Mouse (Mus musculus) lung, adult 2 months (tissue): ENCODE measurements around the gene Fam180a. TPM values are rescaled to one million over a fixed set of nuclear protein-coding genes. Genes with fewer than 3 reads are reported as not detected.
"Not testable (repeated sequence)": the region's sequence is repeated elsewhere in the genome, so short reads cannot be mapped to it uniquely, and the experiment has no call there.

Experiments used
- DNase-seq: peaks from one replicate; pipeline ENCODE4 v3.0.0; 2022
- H3K4me1 ChIP-seq: fragments of 200-500 bp; 2 replicates; pipeline ENCODE4 v1.6.1; 2011; ENCODE audit warnings: low read length; ENCODE audit not compliant: control insufficient read depth, insufficient read depth
- H3K4me3 ChIP-seq: fragments of 200-500 bp; replicated peaks from 2 replicates; pipeline ENCODE3; 2011; ENCODE audit warnings: low read depth, mild to moderate bottlenecking, control low read depth, low read length; ENCODE audit errors: extremely low read depth
- CTCF ChIP-seq: fragments of 200-500 bp; IDR thresholded peaks from 2 replicates; pipeline ENCODE4 v1.5.1; 2011; ENCODE audit warnings: mild to moderate bottlenecking, low read length, control low read depth; ENCODE audit not compliant: insufficient read depth
- POLR2A ChIP-seq: fragments of 200-500 bp; IDR thresholded peaks from 2 replicates; pipeline ENCODE4 v1.6.1; 2011; ENCODE audit warnings: low read depth, mild to moderate bottlenecking, control low read depth, low read length, borderline replicate concordance; ENCODE audit errors: extremely low read depth
- WGBS: fragments of 180-500 bp; shearing (Covaris S2); methylation state at CpG from one replicate; pipeline ENCODE4 v1.1.7; 2018; 5-methylcytosine and 5-hydroxymethylcytosine counted together
- polyA plus RNA-seq: library from polyadenylated mRNA; depleted of rRNA; stranded (reverse); fragments of >200 nt; gene quantifications from 2 replicates; pipeline ENCODE4 v1.2.3, GENCODE M21; 2012; rRNA removed

Gene Fam180a
- polyA plus RNA-seq = 0.59 and 1.5 TPM in 2 replicates

DNA sequence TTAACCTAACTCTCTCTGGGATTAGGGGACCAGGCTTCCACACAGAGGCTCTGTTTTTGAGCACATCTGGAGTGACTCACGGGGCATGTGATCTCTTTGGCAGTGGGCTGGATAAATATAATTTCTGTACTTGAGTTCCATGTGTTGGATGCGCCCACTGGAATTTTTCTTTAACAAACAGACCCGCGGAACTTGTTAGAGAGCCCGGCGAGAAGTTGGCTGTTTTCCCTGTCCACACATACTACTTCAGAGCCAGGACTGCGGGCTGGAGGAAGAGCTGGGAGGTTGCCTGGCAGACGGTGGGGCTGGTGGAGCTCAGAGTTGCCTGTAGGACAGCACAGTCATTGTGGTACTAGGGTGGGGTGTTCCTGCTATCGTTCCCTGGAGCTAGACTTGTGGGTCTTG is at the start of gene Fam180a:
Gene Fam180a (minus strand): TSS at position 31 of the 405 bp plus-strand sequence.
- Histone ChIP-seq H3K4me1 (no peaks in the 10 kb centered on the region; the same call in 1 of the 2 replicates), H3K4me3 (no peak within 1 kb of the TSS)
- WGBS = 44% methylated on average over 9 of the region's 9 CpGs
- DNase-seq = peak; percentile 5
- TF ChIP-seq CTCF = no peak
- no peak for TF ChIP-seq POLR2A

DNA sequence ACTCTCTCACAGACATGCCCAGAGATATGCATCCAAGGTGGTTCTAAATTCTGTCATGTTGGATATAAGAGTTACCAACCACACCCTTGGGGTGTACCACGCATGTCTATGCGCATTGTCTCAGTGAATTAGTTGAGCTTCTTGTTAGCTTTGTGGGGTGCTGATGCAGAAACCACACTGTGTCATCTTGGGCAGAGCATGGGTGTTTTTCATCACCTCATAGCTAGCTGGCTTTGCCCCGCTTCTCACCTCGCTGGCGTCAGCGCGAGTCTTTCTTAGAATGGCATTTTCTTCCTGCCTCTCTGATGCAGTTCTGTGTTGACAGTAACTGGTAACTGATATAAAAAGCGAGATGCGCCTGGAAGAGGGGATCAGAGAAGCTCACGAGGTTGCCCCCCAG is 48.1 kb upstream of the Fam180a start:
- no peak for DNase-seq
- 89% methylated on average over 10 of the region's 10 CpGs for WGBS
- no peak for TF ChIP-seq CTCF
- TF ChIP-seq POLR2A = no peak

DNA sequence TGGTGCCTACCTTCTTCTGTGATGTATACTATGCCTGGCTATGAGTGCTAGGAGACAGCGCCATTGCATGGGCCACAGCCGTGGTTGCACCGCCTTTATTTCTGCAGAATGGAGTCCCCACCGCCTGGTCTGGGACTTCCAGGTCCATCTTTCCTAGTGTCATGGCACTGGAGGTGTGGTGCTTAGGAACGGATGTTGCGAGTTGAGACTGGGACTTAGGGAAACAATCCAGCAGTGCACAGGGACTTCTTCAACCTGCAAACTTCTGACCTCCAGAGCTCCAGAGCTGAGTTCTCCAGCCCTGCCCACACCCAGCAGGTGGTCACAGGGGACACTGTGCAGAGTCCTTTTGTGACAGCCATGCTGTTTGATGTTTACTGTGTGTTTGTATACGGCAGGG is 44.4 kb upstream of the Fam180a start:
- WGBS = 95% methylated on average over 7 of the region's 7 CpGs
- H3K4me3 ChIP-seq = no peak overlapping the region
- DNase-seq = no peak
- H3K4me1 ChIP-seq = no peaks in the 10 kb centered on the region
- TF ChIP-seq CTCF (no peak), POLR2A (no peak)

More for the DNA sequence above, 48.1 kb upstream of the Fam180a start:
- H3K4me1 ChIP-seq = no peaks in the 10 kb centered on the region
- H3K4me3 ChIP-seq = no peak overlapping the region

DNA sequence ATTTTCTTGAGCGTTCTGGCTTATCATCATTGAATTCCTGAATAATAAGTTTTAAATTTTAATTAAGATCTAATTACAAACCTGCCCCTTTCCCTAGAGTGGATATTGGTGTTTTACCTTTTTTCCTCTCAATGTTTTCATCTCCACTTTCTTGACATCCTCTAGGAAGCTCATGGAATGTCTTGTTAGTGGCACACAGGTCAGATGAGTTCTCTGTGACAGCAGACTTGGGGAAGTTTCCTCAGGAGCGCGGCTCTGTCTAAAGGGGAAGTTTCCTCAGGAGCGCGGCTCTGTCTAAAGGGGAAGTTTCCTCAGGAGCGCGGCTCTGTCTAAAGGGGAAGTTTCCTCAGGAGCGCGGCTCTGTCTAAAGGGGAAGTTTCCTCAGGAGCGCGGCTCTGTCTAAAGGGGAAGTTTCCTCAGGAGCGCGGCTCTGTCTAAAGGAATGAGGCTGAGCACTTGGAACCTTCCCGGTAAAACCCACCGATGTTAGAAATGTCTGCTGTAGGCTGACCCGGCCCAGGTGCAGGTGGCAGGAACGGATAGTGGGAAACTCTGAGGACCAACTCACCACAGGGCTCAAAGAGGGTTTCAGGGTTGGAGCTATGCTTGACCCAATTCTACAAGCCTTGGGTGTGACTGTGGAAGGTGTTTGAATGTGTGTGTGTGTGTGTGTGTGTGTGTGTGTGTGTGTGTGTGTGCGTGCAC is 43.8 kb upstream of the Fam180a start:
- 66% methylated on average over 18 of the region's 18 CpGs for WGBS
- H3K4me1 ChIP-seq, H3K4me3 ChIP-seq, DNase-seq: not testable (repeated sequence)

DNA sequence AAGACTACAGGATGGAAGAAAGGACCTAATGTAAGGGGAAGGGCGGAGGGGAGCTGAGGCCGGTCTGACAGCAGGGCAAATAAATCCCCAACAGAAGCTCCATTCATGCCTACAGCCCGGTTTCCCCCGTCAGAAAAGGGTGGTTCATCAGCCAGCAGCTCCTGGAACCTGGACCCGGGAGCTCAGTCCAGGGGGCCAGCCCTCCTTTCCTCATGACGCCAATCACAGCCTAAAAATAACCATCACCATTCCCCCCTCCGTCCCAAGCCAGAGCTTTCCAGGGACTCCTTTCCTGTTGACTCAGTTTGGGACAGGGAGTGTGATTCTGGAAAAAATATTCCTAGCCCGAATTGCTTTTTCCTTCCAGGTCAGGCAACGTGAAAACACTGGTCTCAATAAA is 36.7 kb upstream of the Fam180a start:
- H3K4me3 ChIP-seq = no peak overlapping the region
- TF ChIP-seq CTCF (no peak), POLR2A (no peak)
- no peaks in the 10 kb centered on the region; the same call in 1 of the 2 replicates for H3K4me1 ChIP-seq
- no peak for DNase-seq
- WGBS = 36% methylated on average over 9 of the region's 9 CpGs

DNA sequence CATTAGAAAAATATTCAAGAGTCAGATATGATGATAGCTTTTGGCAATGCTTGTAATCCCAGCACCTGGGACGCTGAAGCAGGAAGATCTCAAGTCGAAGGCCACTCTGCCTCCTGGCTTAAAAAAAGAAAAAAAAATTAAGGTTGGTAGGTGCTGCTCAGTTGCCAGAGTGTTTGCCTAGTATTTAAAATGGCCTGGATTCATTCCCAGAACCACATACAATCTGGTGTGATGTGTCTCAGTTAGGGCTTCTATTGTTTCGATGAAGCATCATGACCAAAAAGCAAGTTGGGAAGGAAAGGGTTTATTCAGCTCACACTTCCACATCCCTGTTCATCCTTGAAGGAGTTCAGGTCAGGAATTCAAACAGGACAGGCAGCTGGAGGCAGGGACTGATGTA is 29.4 kb upstream of the Fam180a start:
- no peak for TF ChIP-seq POLR2A
- no peak for TF ChIP-seq CTCF
- WGBS = 89% methylated on average over 3 of the region's 3 CpGs
- no peaks in the 10 kb centered on the region for H3K4me1 ChIP-seq
- no peak for DNase-seq
- no peak overlapping the region for H3K4me3 ChIP-seq

DNA sequence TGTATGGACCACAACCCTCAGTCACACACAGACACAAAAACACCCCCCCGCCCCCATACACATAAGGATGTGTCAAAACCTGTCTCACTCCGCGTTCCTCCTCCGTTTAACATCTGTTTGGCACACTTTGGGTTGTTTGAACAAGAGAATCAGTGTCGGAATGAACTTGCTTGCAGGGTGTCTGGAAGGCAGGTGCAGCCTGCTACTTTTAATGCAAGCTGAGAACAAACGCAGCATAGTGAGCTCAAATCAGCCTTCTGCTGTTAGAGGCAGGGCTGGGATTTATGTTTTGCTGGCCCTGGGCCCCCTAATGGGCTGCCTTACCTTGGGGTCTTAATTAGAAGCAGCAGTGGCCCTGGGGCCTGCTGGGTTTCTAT is 28.7 kb upstream of the Fam180a start:
- WGBS = 39% methylated on average over 6 of the region's 6 CpGs
- TF ChIP-seq POLR2A (no peak), CTCF (no peak)
- no peak for DNase-seq
- H3K4me1 ChIP-seq = no peaks in the 10 kb centered on the region
- H3K4me3 ChIP-seq = no peak overlapping the region

DNA sequence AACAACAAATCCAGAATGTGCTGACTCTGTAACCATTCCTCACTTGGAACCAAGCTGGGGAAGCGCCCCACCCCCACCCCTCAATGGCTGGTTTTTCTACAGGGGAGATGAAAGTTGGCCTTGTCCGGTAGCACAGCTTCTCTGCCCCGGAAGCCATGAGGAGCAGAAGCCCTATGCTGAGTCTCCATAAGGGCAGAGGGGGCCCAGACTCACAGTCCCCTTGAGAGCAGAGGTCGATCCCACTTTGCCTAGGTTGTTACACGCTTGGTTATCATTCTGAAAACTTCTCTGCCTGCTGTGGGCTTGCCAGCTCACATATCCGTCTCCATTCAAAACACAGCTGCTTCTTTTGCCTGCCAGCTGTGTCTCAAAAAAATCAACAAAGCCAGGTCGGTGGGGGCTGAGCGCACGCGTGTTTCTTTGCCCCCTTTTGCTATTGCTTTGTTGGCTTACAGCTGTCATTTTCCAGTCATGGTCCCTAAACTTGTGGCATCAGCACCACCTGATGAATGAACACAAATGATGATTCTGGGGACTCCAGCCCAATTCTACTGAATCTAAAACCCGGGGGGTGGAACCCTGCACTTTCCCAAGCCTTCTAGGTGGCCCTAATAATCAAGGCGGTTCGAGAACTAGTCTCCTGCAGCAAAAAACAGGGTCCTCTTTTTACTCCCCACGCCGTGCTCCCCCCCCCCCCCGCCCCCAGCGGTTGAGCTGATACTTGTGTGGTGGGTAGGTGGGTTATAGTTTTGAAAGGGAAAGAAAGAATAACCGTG is 28.1 kb upstream of the Fam180a start:
- DNase-seq = no peak
- Histone ChIP-seq H3K4me3 (no peak overlapping the region), H3K4me1 (no peaks in the 10 kb centered on the region)
- TF ChIP-seq POLR2A (no peak), CTCF (no peak)
- 23% methylated on average over 18 of the region's 18 CpGs for WGBS

DNA sequence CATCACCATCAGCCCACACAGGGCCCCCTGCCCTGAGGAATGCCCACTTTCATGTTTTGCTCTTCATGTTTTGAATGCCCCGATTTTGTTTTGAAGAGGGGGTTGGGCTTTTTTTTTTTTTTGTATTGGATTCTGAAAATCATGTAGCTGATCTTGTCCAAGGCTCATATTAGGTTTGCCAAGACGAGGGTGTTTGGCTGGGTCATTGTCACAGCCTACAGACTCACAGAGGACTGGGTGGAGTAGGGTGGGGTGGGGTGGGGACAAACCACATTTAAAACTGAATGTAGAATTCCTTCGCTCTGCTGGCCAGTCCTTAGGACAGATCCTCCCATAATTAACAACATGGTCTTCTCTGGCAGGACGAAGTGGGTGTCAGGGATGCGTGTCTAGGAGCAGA is 27.5 kb upstream of the Fam180a start:
- WGBS = 52% methylated on average over 5 of the region's 5 CpGs
- TF ChIP-seq CTCF (no peak), POLR2A (no peak)

DNA sequence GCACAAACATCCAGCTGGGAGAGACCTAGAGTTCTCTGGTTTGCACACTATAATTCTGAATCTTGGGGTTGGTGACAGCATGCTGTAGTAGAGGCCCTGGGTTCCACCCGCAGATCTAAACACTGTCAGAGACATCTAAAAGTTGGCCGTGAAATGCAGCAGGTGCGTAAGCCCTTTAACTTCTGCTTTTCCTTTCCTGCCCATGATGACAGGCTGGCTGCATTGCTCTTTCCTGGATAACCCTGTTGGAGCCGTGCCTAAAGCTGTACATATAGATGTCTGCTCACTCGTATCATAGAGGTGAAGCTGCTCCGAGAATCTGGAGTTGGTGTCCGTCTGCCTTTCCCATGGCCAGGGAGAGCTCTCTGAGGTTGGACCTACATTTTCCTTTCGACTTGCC is 26.9 kb upstream of the Fam180a start:
- Histone ChIP-seq H3K4me1 (no peaks in the 10 kb centered on the region), H3K4me3 (no peak overlapping the region)
- no peak for DNase-seq
- 73% methylated on average over 8 of the region's 8 CpGs for WGBS
- TF ChIP-seq POLR2A (no peak), CTCF (no peak)

More for the DNA sequence above, 27.5 kb upstream of the Fam180a start:
- DNase-seq = no peak
- Histone ChIP-seq H3K4me3 (no peak overlapping the region), H3K4me1 (no peaks in the 10 kb centered on the region)
